In genomic region chr4:149405713-149406443, GRCm38 (mm10) we compare ENCODE assay signal across 14 mouse cellular contexts. TPM values are rescaled to one million over a fixed set of nuclear protein-coding genes. Genes with fewer than 3 reads are reported as not detected.
DNase-seq lines count a peak whose midpoint lies in the region; ATAC-seq lines count a peak whose summit lies in the region.
"Had no signal": no experiment of that assay in that cellular context is flagged by ENCODE, and none has a peak within 500 bp of the region (broad histone marks: within the 10 kb centered on the region; RNA-seq: fewer than 3 reads in every experiment).

No protein-coding gene starts in this region.

- 74% methylated on average over 16 of the region's 16 CpGs for WGBS in embryonic facial prominence, embryonic 12.5 days
- 78% methylated on average over 16 of the region's 16 CpGs for WGBS in embryonic facial prominence, embryonic 10.5 days
- WGBS in hindbrain, embryonic 13.5 days = 84% methylated on average over 16 of the region's 16 CpGs
- 80% methylated on average over 16 of the region's 16 CpGs for WGBS in hindbrain, embryonic 16.5 days
- 64% methylated on average over 16 of the region's 16 CpGs for WGBS in embryonic facial prominence, embryonic 14.5 days

- no peaks in the 10 kb centered on the region for H3K9me3 ChIP-seq in embryonic facial prominence, embryonic 12.5 days
- H3K9me3 ChIP-seq in embryonic facial prominence, embryonic 10.5 days = no peaks in the 10 kb centered on the region
- no peaks in the 10 kb centered on the region for H3K9me3 ChIP-seq in hindbrain, embryonic 13.5 days
- H3K9me3 ChIP-seq in hindbrain, embryonic 16.5 days (ENCODE audit: control insufficient read depth, low read length) = no peaks in the 10 kb centered on the region
- no peaks in the 10 kb centered on the region for H3K9me3 ChIP-seq in embryonic facial prominence, embryonic 14.5 days (ENCODE audit: control insufficient read depth, low read length)
- H3K9me3 ChIP-seq: limb, embryonic 12.5 days had no signal

- H3K4me2 ChIP-seq in embryonic facial prominence, embryonic 12.5 days (replicated peaks) = no peak overlapping the region
- H3K4me2 ChIP-seq in hindbrain, embryonic 13.5 days = no peak overlapping the region
- no peak overlapping the region for H3K4me2 ChIP-seq in hindbrain, embryonic 16.5 days (ENCODE audit: low read length)
- no peak overlapping the region for H3K4me2 ChIP-seq in embryonic facial prominence, embryonic 14.5 days (ENCODE audit: low read depth, low read length)
- H3K4me2 ChIP-seq: limb, embryonic 12.5 days had no signal

- peak overlapping the region; percentile 41; the same call in 1 of the 2 replicates for H3K27ac ChIP-seq in embryonic facial prominence, embryonic 12.5 days
- no peak overlapping the region for H3K27ac ChIP-seq in embryonic facial prominence, embryonic 10.5 days (replicated peaks)
- H3K27ac ChIP-seq in hindbrain, embryonic 13.5 days = 0 out of 2 replicates have a peak overlapping the region, but pooled peaks have one; percentile 13
- H3K27ac ChIP-seq in hindbrain, embryonic 16.5 days (ENCODE audit: low read depth, low read length) = no peak overlapping the region
- 0 out of 2 replicates have a peak overlapping the region, but pooled peaks have one; percentile 44 for H3K27ac ChIP-seq in embryonic facial prominence, embryonic 14.5 days (replicated peaks; ENCODE audit: low read depth, low read length)

- H3K27me3 ChIP-seq in embryonic facial prominence, embryonic 12.5 days = no peaks in the 10 kb centered on the region
- no peaks in the 10 kb centered on the region for H3K27me3 ChIP-seq in embryonic facial prominence, embryonic 10.5 days (replicated peaks; ENCODE audit: low read depth, poor library complexity, severe bottlenecking)
- no peaks in the 10 kb centered on the region for H3K27me3 ChIP-seq in hindbrain, embryonic 13.5 days
- no peaks in the 10 kb centered on the region for H3K27me3 ChIP-seq in hindbrain, embryonic 16.5 days (replicated peaks; ENCODE audit: control insufficient read depth, insufficient read depth, low read length)
- no peaks in the 10 kb centered on the region for H3K27me3 ChIP-seq in embryonic facial prominence, embryonic 14.5 days (replicated peaks; ENCODE audit: control insufficient read depth, insufficient read depth, low read length)
- H3K27me3 ChIP-seq: limb, embryonic 12.5 days had no signal

- H3K4me1 ChIP-seq in embryonic facial prominence, embryonic 12.5 days = peaks cover 41% of the 10 kb centered on the region
- peaks cover 58% of the 10 kb centered on the region for H3K4me1 ChIP-seq in embryonic facial prominence, embryonic 10.5 days
- peaks cover 42% of the 10 kb centered on the region for H3K4me1 ChIP-seq in hindbrain, embryonic 13.5 days (replicated peaks)
- H3K4me1 ChIP-seq in hindbrain, embryonic 16.5 days (ENCODE audit: control insufficient read depth, insufficient read depth, low read depth, low read length) = peaks cover 5% of the 10 kb centered on the region
- peaks cover 30% of the 10 kb centered on the region; the same call in 1 of the 2 replicates for H3K4me1 ChIP-seq in embryonic facial prominence, embryonic 14.5 days (ENCODE audit: control insufficient read depth, insufficient read depth, low read length)

- H3K4me3 ChIP-seq in embryonic facial prominence, embryonic 12.5 days = no peak overlapping the region
- no peak overlapping the region for H3K4me3 ChIP-seq in embryonic facial prominence, embryonic 10.5 days
- H3K4me3 ChIP-seq in hindbrain, embryonic 13.5 days = no peak overlapping the region
- H3K4me3 ChIP-seq in hindbrain, embryonic 16.5 days (ENCODE audit: low read length) = no peak overlapping the region
- H3K4me3 ChIP-seq in embryonic facial prominence, embryonic 14.5 days (ENCODE audit: low read depth, low read length) = no peak overlapping the region
- H3K4me3 ChIP-seq: limb, embryonic 12.5 days had no signal

- no peak for ATAC-seq in embryonic facial prominence, embryonic 12.5 days (ENCODE audit: insufficient number of reproducible peaks, insufficient read depth, low FRiP score, low TSS enrichment)
- ATAC-seq in hindbrain, embryonic 13.5 days (ENCODE audit: low FRiP score) = no peak
- ATAC-seq in hindbrain, embryonic 16.5 days = no peak
- ATAC-seq in embryonic facial prominence, embryonic 14.5 days (ENCODE audit: low read depth) = no peak

- H3K9ac ChIP-seq in embryonic facial prominence, embryonic 12.5 days = no peak overlapping the region
- no peak overlapping the region for H3K9ac ChIP-seq in hindbrain, embryonic 13.5 days
- H3K9ac ChIP-seq in hindbrain, embryonic 16.5 days (ENCODE audit: low read depth, low read length) = no peak overlapping the region
- H3K9ac ChIP-seq in embryonic facial prominence, embryonic 14.5 days (ENCODE audit: low read depth, low read length) = no peak overlapping the region
- H3K9ac ChIP-seq: limb, embryonic 12.5 days had no signal

- DNase-seq in embryonic facial prominence, embryonic 10.5 days (ENCODE audit: low spot score) = no peak
- DNase-seq in 3134 (ENCODE audit: extremely low read depth, insufficient read length, low spot score) = peak; percentile 49
- DNase-seq in embryonic facial prominence, embryonic 14.5 days (ENCODE audit: low spot score) = peak; percentile 67
- no peak for DNase-seq in spleen, postnatal 4 days (ENCODE audit: low spot score in 2 of 2)
- DNase-seq in thymus, adult 18-20 months = no peak
- DNase-seq: adrenal gland, adult 2 months; gastrocnemius, postnatal 10 days; heart, postnatal 14 days; kidney, adult 9 months; thymus, postnatal 25 days had no signal

- peaks cover 7% of the 10 kb centered on the region; the same call in 1 of the 2 replicates for H3K36me3 ChIP-seq in embryonic facial prominence, embryonic 12.5 days
- peaks cover 38% of the 10 kb centered on the region for H3K36me3 ChIP-seq in embryonic facial prominence, embryonic 10.5 days (replicated peaks)
- H3K36me3 ChIP-seq in hindbrain, embryonic 13.5 days = peaks cover 4% of the 10 kb centered on the region
- 0 out of 2 replicates have a peak, but pooled peaks cover 4% of the 10 kb centered on the region for H3K36me3 ChIP-seq in hindbrain, embryonic 16.5 days (ENCODE audit: control insufficient read depth, insufficient read depth, low read length)
- peaks cover 6% of the 10 kb centered on the region; the same call in 1 of the 2 replicates for H3K36me3 ChIP-seq in embryonic facial prominence, embryonic 14.5 days (ENCODE audit: control insufficient read depth, insufficient read depth, low read length)

RNA-seq across cellular contexts. Expression of gene Ube4b, which starts 20.7 kb away (rescaled TPM):
- 66.9 and 67.5 TPM in 2 replicates for polyA plus RNA-seq in embryonic facial prominence, embryonic 12.5 days (2016; fragmentation: Nextera tagmentation; extraction: Ambion mirVana)
- 65.5 and 71.8 TPM in 2 replicates for polyA plus RNA-seq in embryonic facial prominence, embryonic 10.5 days (2016; fragmentation: Nextera tagmentation; extraction: Ambion mirVana)
- polyA plus RNA-seq in hindbrain, embryonic 13.5 days (2015; fragmentation: Nextera tagmentation; extraction: Ambion mirVana) = 56.5 and 59.5 TPM in 2 replicates
- polyA plus RNA-seq in hindbrain, embryonic 16.5 days (2015; fragmentation: Nextera tagmentation; extraction: Ambion mirVana) = 47.4 and 58.6 TPM in 2 replicates
- 42.2 and 43.7 TPM in 2 replicates for polyA plus RNA-seq in embryonic facial prominence, embryonic 14.5 days (2014; fragmentation: Nextera tagmentation; extraction: Ambion mirVana)

RNA-seq across cellular contexts. Expression of gene Rbp7, which starts 48.9 kb away (rescaled TPM):
- polyA plus RNA-seq in embryonic facial prominence, embryonic 12.5 days (2016; fragmentation: Nextera tagmentation; extraction: Ambion mirVana) = 0.32 TPM in 1 of 2 replicates, not detected in the other
- polyA plus RNA-seq in embryonic facial prominence, embryonic 10.5 days (2016; fragmentation: Nextera tagmentation; extraction: Ambion mirVana) = not detected in 2 replicates
- not detected in 2 replicates for polyA plus RNA-seq in hindbrain, embryonic 13.5 days (2015; fragmentation: Nextera tagmentation; extraction: Ambion mirVana)
- not detected in 2 replicates for polyA plus RNA-seq in hindbrain, embryonic 16.5 days (2015; fragmentation: Nextera tagmentation; extraction: Ambion mirVana)
- 1.2 and 2.5 TPM in 2 replicates for polyA plus RNA-seq in embryonic facial prominence, embryonic 14.5 days (2014; fragmentation: Nextera tagmentation; extraction: Ambion mirVana)
- polyA plus RNA-seq: limb, embryonic 12.5 days had no signal

Comparison
In these comparisons a context has a peak if more than half of its experiments do, and no peak if none do; other contexts are left out.
1. H3K27ac ChIP-seq: peak in embryonic facial prominence, embryonic 12.5 days (single experiment), hindbrain, embryonic 13.5 days (single experiment) and embryonic facial prominence, embryonic 14.5 days (single experiment); none in embryonic facial prominence, embryonic 10.5 days (single experiment) and hindbrain, embryonic 16.5 days (single experiment).
2. DNase-seq: peak in 3134 (single experiment) and embryonic facial prominence, embryonic 14.5 days (single experiment); none in embryonic facial prominence, embryonic 10.5 days (single experiment), spleen, postnatal 4 days (0 of 2) and thymus, adult 18-20 months (0 of 2).